Mouse (Mus musculus): ENCODE results near the gene Prpsap1. TPM values are rescaled to one million over a fixed set of nuclear protein-coding genes. Genes with fewer than 3 reads are reported as not detected.

The Prpsap1 gene
- total RNA-seq (2021) = 10 to 100 TPM; 93.0 to 93.3 TPM

DNA sequence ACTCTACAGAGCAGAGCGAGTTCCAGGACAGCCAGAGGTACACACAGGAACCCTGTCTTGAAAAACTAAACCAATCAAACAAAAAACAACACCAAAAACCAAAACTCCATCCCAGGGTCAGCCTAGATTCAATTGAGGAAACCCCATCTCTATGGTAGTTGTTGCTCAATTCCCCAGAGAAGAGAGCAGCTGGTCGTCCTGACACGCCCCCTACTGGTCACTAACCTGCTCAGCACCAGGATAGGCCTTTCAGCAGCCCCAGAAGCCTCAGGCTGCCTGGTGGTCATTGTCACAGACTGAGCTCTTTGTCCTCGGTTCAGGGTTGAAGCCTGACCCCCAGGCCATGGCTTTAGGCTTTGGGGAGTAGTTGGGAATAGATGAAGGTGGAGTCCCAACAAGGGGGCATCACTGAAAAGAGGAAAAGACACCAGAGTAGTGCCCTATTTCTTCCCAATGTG is at the start of gene Prpsap1:
Gene Prpsap1, minus strand, starts transcription at position 408 of the 458 bp plus-strand sequence.
- no peak for DNase-seq

DNA sequence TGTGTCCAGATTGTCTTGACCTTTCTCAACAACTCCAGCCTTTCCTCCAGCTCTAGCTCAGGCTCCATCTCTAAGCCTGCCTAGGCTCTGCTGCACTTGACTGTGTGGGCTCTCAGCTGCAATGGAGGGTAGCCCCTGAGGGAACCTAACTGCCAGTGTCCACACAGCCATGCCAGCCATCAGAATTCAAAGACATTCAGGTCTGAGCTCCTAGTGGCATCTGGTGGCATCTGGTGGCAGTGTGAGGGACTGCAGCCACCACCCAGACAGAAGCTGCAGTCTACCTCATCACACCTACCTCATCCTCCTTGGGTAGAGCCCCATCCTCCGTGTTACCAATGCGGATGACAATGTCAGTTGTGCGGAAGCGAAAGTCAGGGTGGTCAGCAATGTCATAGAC is 49.1 kb upstream of the Prpsap1 start:
- no peak for DNase-seq

DNA sequence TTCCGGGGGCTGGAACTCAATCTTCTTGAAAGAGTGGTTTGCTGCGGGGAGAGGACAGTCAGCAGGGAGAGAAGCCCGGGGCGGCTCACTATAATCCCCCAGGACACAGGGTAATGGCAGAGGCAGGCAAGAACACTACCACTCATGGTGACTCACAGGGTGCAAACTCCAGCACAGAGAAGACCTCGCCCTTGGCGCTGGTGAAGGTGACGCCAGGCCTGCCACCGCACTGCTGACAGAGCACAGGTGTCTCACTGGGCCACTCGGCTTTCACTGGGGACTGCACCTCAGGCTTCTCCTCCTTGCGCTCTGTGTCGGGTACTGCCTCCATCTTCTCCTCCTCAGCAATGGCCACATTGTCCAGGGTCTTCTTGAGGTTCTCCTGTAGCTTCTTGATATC is 47.2 kb upstream of the Prpsap1 start:
- DNase-seq = no peak

DNA sequence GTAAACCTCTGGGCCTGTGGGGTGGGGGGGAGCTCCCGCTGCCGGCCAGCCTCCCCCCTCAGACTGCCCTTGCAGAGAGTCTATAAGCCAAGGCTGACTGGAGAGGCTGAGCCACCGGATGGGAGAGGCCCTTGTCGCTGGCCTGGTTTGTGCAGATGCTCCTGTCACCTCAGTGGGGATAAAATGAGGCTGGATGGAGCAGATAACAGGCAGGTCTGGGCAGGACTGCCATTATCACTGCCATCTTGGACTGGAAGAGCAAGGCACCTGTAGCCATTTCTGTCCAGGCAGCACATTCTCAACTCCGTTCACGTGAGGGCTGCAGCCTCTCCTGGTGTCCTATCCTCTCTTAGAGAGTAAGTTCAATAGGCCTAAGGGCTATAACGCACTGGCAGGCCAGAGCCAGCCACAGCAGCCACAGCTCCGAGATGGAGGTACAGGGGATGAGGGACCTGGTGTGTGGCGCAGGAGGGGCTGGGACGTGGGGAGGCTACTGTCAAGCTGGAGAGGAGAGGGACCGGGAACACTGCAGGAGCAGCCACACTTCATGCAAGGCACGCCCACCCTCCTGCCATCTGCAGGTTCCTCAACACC is 44.2 kb upstream of the Prpsap1 start:
- DNase-seq = no peak

DNA sequence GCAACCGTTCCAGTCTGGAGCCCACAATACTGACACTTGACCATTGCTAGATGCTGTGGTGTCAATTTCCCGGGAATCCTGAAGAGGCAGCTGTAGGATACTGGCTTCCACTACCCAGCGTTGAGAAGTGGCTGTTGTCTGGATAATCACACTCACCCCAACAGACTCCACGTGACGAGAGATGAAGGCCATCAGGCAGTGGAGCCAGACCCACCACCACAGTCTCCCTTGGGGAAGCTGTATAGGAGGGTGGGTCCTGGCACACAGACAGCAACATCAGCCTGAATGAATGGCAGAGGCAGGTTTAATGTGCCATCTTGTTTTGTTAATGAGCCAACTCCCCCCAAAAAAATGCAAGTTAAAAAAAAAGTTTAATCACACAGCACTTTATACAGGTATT is 43.4 kb upstream of the Prpsap1 start:
- DNase-seq = no peak

DNA sequence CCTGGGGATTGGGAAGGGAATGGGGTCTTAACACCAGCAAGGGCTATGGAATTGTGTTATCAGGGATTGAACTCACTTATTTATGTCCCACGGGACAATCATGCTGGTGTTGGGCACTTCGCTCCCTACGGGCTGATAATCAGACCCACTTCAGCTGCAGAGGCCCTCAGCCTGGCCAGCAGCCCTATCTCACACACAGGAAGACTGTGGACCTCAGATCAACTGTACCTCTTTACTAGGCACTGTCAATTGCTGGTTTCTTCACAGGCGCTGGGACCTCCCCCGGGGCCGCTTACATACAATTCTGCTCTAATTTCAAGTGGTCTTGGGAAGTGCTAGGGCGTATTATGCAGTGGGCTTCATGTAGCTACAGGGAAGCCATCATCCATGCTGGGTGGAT is 42.7 kb upstream of the Prpsap1 start:
- DNase-seq = no peak

DNA sequence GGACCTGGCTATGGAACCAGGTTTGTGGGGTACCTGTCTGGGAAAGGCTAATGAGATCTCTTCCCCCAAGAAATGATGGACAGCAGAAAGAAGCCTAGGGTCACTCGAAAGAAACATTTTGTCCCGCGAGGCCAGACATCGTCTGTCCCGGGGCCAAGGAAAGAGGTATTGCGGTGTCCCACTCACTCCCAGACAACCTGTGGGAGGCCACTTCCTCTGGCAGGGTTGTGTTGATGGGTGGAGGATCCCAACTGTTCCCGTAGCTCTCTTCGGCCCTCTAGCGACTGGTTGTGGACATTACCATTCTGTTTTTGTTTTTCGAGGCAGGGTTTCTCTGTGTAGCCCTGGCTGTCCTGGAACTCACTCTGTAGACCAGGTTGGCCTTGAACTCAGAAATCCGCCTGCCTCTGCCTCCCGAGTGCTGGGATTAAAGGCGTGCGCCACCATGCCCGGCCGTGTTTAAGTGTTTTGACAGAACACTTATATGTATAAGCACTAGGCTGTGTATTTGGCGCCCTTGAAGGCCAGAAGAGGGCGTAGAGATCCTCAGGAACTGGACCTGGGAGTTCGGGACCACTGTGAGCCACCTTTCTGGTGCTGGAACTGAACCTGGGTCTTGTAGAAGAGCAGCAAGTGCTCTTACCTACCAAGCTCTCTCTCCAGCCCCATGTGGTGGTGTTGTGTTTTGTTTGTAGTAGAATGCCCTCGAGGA is 40.3 kb upstream of the Prpsap1 start:
- DNase-seq = peak; percentile 56 to 64

DNA sequence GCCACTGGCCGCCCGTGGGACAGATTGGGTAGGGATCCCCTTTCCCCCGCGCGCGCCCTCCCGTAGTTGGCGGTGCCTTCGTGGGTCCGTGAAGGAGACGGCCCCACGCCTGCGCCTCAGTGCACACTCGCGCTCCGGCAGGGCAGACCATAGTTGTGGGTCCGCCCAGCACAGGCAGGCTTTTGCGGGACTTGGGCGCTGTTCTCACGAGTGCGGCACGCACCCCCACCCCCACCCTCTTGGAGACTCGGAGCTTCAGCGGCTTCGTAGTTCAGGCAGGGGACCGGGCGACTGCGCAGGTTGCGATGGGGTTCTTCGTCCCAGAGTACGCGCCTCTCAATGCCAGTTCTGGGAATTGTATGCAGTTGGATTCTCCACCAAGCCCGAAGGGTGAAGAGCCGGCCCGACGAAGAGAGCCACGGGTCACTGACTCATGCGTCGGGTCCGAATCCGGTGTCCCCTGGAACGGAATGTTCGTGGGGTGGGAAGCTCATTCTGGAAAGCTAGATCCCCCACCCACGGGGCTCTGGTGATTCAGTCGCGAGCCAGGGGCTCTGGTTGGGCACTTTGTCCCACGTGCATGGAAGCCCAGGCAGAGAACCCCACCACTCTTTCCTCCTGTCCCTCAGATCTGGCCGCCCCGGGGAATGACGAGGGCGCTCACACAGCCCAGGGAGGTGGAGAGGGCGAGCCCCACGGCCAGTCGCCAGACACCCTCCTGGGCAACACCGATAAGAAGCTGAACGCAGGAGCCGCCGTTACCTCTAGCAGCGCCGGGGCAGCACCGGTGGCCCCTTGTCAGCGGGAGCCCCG is 39.5 kb upstream of the Prpsap1 start:
- no peak for DNase-seq

DNA sequence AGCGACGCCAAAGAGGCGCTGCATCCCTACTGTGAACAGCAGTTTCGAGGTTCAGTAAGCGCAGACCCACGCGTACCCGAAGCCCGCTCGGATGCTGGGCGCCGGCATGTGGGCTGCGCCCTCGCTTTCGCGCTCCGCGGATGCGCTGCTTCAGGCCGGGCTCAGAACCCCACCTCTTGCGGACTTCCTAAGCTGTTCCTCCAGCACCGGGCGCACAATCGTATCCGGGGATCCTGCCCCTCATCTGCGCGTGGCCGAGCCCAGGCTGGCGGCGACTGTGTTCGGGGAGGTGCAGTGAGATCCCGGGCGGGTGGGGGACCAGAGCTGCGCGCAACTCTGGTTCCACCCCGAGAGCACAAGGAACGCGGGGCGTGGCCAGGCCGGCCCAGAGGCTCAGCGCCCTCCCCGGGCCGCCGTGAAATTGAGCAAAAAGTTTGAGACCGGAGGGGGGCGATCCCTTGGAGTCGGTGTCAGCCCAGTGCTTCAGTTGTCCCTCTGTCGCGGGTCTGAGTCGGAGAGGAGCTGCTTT is 38.9 kb upstream of the Prpsap1 start:
- DNase-seq = peak in 1 of 2 experiments; percentile 36

DNA sequence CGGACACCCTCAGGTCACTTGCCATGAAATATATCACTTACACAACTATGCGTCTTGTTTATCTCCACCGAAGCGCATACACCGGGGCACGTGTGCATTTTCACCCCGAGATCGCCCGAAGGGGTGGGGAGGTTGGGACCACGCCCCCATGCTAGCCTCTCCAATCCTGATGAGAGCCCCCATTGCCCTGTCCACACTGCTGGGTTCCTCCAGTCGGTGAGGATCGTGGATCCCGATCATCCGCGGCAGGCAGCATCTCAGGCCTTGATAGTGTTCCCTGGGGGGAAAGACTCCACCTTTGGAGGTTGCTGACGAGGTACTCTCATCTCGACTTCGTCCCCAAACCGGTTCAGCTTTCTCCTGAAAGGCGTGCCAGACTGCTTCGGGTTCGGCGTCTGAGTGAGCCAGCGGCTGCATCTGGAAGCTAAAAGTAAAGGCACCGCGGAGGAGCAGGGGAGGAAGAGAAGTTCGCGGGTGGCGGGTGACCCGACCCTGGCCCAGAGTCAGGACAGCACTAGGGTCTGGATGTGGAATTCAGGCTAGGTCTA is 38.3 kb upstream of the Prpsap1 start:
- no peak for DNase-seq

DNA sequence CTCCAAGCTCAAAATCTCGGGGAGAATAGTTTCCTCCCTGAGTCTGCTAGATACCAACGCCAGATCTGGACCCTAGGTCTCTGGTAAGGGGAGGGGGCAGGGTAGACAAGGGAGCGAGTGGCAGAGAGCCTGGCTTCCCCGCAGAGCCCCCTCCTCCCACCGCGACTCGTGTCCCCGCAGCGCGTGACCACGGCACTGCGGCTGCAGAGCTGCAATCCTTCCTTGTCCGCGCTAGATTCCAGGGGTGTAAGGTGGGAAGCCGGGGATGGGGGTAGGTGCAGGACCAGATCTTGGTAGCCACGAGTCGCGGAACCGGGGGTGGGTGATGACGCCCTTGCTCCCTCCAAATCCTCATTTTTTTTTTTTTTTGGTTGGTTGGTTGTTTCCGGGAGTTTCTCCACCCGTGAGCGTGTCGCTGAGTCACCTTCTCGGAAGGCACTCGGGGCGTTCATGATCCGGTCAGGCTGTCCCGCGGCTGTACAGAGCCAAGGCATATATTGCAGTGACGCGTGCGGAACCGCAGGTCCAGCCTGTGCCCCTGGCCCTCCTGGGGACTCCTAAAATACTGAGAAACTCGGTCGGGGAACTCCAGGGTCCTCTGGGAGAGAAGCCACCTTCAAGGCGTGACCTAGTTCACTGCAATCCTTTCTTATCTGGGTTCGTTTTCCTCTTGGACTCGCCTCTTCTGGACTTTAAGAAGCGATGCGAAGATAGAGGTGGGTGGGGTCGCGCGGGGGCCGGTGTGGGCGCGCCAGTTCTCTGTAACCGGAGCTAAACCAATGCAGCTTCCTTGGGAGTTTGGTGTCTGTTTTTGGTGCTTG is 37.6 kb upstream of the Prpsap1 start:
- no peak for DNase-seq

DNA sequence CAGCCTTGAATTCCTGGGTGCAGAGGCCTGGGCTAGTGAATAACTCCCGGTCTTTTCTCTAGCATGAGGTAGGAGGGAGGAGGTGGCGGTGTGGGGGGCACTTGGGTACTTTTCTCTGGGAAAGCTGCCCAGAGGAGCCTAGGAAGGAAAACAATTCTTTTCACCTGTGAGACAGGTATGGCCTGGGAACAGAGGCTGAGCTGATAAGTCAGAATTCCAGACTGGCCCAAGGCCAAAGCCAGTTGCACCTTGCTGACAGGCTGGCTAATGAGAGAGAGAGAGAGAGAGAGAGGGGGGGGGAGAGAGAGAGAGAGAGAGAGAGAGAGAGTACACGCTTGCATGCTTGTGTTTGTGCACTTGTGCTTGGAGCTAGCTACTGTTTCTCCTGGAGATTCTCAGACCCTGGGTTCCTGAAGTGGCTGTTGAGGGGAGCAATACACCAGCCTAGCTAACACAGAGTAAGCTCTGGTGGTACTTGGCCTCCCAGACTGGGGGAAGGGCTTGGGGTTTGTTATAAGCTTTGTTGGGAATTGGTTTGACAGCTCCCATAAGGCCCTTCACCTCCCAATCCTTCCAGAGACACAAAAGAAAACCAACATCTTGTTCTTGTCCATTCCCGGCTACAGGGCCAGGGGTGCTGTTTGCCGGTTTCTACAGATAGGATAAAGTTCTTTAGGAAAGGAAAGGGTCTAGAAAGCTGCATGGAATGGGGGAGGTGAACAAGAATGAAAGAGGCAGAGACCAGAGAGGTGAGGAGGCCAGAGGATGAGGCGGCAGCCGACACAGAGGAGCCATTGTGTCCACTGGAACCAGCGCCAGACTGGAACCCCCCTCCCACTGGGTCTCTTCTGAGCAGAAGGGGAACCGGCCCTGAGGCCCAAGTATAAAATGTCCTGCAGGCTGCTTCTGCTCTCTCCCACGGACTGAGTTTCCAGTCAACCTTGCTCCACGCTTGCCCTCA is 36.5 kb upstream of the Prpsap1 start, which contains the start of gene Sphk1:
Gene Sphk1, plus strand, starts transcription at position 739 of the 961 bp plus-strand sequence.
- no peak for DNase-seq

DNA sequence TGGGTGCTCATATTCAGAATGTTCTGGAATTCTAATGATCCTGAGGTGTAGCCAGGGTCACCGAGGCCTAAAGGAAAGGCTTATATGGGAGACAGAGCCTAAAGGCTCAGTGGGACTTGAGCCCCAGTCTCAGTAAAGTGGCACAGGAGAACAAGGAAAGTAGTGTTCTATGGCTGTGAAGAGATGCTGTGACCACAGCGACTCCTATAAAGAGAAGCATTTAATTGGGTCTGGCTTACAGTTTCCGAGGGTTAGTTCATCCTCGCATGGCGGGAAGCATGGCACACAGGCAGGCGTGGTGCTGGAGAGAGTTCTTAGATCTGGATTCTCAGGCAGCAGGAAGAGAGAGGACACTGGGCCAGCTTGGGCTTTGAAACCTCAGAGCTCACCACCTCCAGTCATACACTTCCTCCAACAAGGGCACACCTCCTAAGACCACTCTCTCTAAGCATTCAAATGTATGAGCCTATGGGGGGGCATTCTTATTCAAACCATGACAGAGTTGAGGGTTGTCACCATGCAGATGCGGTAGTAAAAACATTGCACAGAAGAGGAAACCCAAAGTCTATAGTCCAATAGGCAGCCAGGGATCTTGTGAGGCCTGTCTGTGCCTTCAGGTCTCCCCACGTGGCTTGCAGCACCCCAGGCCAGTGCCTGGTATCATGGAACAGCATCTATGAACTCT is 34.8 kb upstream of the Prpsap1 start:
- no peak for DNase-seq

DNA sequence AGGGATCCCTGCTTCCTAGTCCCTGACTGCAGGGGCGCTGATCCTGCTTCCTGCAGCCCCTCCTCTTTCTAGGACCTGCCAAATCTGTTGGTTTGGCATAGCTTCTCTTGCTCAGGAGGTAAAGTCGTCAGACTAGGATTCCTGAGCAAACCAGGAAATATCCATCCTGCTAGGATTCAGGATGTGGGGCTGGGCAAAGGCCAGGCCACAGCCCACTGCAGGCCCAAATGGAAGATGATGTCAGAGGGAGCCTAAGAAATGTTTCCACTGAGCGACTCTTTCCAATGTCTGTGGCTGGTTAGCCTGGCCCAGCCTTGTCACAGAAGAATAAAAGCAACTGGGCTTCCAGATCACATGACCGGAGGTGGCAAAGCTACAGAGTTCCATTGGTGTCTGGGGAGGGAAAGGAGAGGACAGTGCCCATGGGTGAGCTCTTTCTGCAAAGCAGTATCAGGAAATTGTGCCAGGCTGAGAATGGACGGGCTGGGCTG is 29.7 kb upstream of the Prpsap1 start:
- DNase-seq = no peak

DNA sequence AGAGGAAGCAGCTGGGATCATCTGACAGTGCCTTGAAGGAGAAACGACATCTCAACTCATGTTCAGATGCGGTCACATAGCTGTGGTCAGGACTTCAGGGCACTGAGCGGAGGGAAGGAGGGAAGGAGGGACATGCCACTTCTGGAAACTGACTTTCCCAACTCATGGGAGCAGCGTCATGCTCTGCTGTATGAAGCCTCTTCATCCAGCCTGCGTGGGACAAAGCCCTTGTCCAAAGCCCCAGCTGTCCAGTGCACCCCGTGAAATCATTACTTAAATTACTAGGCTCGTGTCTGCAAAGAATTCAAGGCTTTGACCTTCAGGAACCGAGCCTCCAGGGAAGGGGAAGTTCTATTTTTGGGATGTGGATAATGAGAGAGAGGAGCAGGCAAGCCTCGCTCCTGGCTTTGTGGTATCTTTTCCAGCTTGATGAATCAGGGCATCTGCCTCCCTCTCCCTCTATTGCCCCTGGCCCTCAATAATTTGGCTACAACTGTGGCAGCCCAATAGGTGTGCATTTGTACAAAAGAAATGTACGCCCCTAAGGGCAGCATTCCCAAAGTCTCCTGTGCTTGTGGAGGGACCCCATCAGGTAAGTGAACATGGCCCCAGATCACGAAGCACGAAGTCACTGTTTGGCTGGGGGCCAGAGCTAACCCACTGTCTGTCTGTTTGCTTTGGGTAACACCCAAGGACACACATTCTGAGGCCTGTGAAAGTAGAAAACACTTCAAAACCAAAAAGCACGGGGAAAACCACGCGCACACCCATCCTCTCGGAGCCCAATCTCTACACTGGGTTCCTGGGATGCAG is 29.1 kb upstream of the Prpsap1 start:
- no peak for DNase-seq

DNA sequence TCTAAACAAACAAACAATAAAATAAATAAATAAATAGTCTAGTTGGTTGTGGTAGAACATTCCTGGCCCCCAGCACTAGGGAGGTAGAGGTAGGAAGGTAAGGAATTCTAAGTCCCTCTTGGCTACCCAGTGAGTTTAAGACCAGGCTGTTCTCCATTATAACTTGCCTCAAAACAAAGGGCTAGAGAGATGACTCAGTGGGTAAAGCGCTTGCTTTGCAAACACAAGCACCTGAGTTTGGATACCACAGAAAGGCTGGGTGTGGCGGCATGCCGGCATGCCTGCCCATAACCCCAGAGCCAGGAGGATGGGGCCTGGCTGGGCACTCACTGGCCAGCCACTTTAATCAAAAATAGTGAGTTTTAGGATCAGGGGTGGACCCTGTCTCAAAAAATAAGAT is 28.0 kb upstream of the Prpsap1 start:
- DNase-seq = no peak

DNA sequence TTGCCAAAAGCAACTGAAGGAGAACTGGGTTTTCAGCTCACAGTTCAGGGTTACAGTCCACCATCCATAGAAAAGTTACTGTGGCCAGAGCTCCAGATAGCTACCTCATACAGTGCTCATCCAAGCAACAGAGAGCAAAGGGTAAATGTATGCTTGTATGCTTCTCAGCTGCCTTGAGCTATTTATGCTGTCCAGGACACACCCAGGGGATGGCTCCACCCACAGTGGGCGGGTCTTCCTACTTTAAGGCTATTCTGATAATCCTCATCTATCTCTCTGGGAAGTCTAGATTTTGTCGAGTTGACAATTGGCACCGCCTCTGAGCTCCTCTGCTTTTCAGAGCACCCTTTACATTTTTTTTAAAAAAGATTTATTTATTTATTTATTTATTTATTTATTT is 27.1 kb upstream of the Prpsap1 start:
- no peak for DNase-seq

DNA sequence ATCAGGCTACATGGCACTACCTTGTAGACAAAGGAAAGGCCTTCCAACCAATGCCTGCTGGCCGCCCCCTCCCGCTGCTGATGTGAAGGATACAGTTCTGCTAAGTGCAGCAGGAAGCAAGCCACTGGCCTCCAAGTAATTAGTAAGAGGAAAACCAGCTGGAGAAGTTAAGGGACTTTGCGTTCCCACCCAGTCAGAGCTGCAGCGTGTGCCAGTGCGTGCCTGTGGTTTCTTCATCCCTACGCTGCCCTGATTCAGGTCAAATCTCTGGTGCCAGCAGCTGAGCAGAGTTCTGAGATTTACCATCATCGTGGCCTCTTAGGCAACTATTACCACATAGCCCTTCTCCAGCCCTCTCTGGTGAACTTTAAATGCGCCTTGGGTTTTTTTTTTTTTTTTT is 24.5 kb upstream of the Prpsap1 start:
- DNase-seq = no peak

Data from layer of hippocampus, postnatal 36 days (tissue).